Mouse (Mus musculus) spleen, adult 2 months (tissue): ENCODE data around the gene Shb.

ENCODE experiments used
- CTCF ChIP-seq: fragments of 200-500 bp; IDR thresholded peaks from 2 replicates; pipeline ENCODE4 v1.5.1; 2011; ENCODE audit warnings: mild to moderate bottlenecking, inconsistent platforms; ENCODE audit not compliant: insufficient read depth, insufficient read length, insufficient replicate concordance; ENCODE audit errors: extremely low read depth
- POLR2A ChIP-seq: fragments of 200-500 bp; IDR thresholded peaks from 2 replicates; pipeline ENCODE4 v1.6.1; 2011; ENCODE audit warnings: low read depth, low read length, inconsistent platforms

DNA sequence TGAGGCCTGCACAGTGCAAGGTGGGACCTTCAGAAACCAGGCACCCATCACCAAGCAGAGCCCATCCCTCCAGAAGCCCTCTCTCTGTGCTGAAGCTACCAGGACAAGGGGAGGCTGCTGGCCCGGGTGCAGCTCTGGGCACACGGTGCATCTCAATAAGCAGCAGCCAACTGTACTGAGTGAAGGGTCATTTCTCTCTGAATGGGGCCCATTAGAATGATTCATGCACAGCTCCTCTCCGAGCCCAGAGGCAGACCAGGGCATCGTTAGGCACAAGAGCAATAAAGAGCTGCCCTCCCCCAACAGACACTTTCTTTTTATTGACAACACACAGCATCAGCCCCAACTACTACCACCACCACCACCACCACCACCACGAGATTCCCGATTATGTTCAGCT is 35.0 kb downstream of the Shb start:
- TF ChIP-seq CTCF (no peak), POLR2A (no peak)
